Mouse (Mus musculus) kidney, adult 2 months (tissue): ENCODE measurements around the gene Rassf2. TPM values are rescaled to one million over a fixed set of nuclear protein-coding genes. Genes with fewer than 3 reads are reported as not detected.

Experiments used
- DNase-seq: peaks from one replicate; pipeline ENCODE4 v3.0.0; 2021
- H3K27ac ChIP-seq: fragments of 200-500 bp; 2 replicates; pipeline ENCODE4 v1.5.1; 2012; ENCODE audit warnings: low read depth, low read length, control low read depth, inconsistent platforms; ENCODE audit not compliant: insufficient read depth
- H3K27me3 ChIP-seq: fragments of 200-500 bp; replicated peaks from 2 replicates; pipeline ENCODE4 v1.6.1; 2012; ENCODE audit warnings: mild to moderate bottlenecking, moderate library complexity, low read length, inconsistent platforms; ENCODE audit not compliant: control insufficient read depth, insufficient read depth
- H3K36me3 ChIP-seq: fragments of 200-500 bp; 2 replicates; pipeline ENCODE4 v1.6.1; 2012; ENCODE audit warnings: mild to moderate bottlenecking, moderate library complexity, low read length, inconsistent platforms; ENCODE audit not compliant: control insufficient read depth, insufficient read depth
- H3K4me1 ChIP-seq: fragments of 200-500 bp; 2 replicates; pipeline ENCODE4 v1.6.1; 2011; ENCODE audit warnings: low read length; ENCODE audit not compliant: control insufficient read depth, insufficient read depth
- H3K4me3 ChIP-seq: fragments of 200-500 bp; 2 replicates; pipeline ENCODE4 v1.5.1; 2011; ENCODE audit warnings: mild to moderate bottlenecking, low read depth, low read length, control low read depth; ENCODE audit not compliant: insufficient read depth
- CTCF ChIP-seq: fragments of 200-500 bp; conservative IDR thresholded peaks from 2 replicates; pipeline ENCODE4 v1.5.1; 2011; ENCODE audit warnings: low read depth, mild to moderate bottlenecking, control low read depth, low read length, moderate library complexity, mixed read lengths; ENCODE audit not compliant: insufficient read depth, insufficient read length
- POLR2A ChIP-seq: fragments of 200-500 bp; IDR thresholded peaks from one replicate; pipeline ENCODE4 v1.6.1; 2011; ENCODE audit warnings: low read depth, low read length, control low read depth
- WGBS: fragments of 180-500 bp; shearing (Covaris S2); methylation state at CpG from one replicate; pipeline ENCODE4 v1.1.7; 2018; 5-methylcytosine and 5-hydroxymethylcytosine counted together
- polyA plus RNA-seq: library from polyadenylated mRNA; depleted of rRNA; stranded (reverse); fragments of >200 nt; gene quantifications from 2 replicates; pipeline ENCODE4 v1.2.3, GENCODE M21; 2012

Gene Rassf2
- polyA plus RNA-seq, 1 experiment: 9.2 TPM

GRCm38 (mm10) chr2:131987950-131988349, 42.1 kb downstream of the Rassf2 start:
- no peaks in the 10 kb centered on the region for H3K36me3 ChIP-seq
- DNase-seq: no peak
- no peak overlapping the region for H3K4me3 ChIP-seq
- TF ChIP-seq CTCF (no peak), POLR2A (no peak)
- H3K4me1 ChIP-seq: no peaks in the 10 kb centered on the region
- H3K27me3 ChIP-seq: no peaks in the 10 kb centered on the region
- no peak overlapping the region for H3K27ac ChIP-seq
- 40% methylated on average over 3 of the region's 3 CpGs for WGBS

DNA sequence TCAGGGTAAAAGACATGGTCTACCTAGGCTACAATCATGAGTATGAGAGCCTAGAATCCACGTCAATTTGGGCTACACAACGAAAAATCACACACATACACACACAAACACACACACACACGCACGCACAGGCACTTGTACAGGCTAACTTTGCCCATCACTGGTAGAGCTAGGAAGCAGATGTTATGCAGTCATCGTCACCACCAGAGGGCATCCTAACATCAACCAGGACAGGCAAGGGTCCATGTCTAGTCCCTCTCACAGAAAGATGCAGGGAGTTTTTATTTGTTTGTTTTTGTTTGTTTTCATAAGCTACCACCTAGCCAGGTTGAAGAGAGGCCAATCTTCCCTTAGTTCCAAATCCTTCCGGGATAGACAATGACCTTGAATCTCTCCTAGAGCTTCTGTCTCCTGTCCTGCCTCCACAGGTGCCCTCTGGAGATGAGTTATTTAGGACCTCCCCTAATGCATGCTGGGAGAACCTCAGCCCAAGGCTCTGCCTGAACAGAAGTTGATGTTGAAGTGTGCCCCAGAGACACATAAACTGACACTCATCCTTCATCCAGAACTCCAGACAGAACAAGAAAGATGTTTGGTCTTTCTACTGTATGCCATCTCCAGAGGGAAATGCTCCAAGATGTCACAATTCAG, 47.4 kb downstream of the Rassf2 start:
- Histone ChIP-seq H3K27ac (no peak overlapping the region), H3K4me1 (no peaks in the 10 kb centered on the region), H3K4me3 (no peak overlapping the region), H3K27me3 (no peaks in the 10 kb centered on the region), H3K36me3 (no peaks in the 10 kb centered on the region)
- DNase-seq: peak; percentile 68
- no peak for TF ChIP-seq POLR2A
- TF ChIP-seq CTCF: peak; percentile 99
- WGBS: 13% methylated on average over 6 of the region's 6 CpGs

- no peak overlapping the region for H3K27ac ChIP-seq
- 49% methylated on average over 9 of the region's 9 CpGs for WGBS
- TF ChIP-seq CTCF (no peak), POLR2A (no peak)
- no peaks in the 10 kb centered on the region for H3K27me3 ChIP-seq
- H3K4me3 ChIP-seq: no peak overlapping the region
- no peaks in the 10 kb centered on the region for H3K36me3 ChIP-seq
- peak; percentile 72 for DNase-seq
- no peaks in the 10 kb centered on the region for H3K4me1 ChIP-seq
Observed at GRCm38 (mm10) chr2:131980866-131981265, 49.2 kb downstream of the Rassf2 start.

GRCm38 (mm10) chr2:131976663-131977062, 53.4 kb downstream of the Rassf2 start:
- Histone ChIP-seq H3K36me3 (no peaks in the 10 kb centered on the region), H3K27me3 (no peaks in the 10 kb centered on the region), H3K27ac (no peak overlapping the region), H3K4me1 (no peaks in the 10 kb centered on the region), H3K4me3 (no peak overlapping the region)
- DNase-seq: no peak
- no peak for TF ChIP-seq CTCF
- TF ChIP-seq POLR2A: no peak
- WGBS: 75% methylated on average over 3 of the region's 3 CpGs

GRCm38 (mm10) chr2:131971098-131971497, 59.0 kb downstream of the Rassf2 start:
- no peak overlapping the region for H3K4me3 ChIP-seq
- TF ChIP-seq POLR2A: no peak
- TF ChIP-seq CTCF: no peak
- no peaks in the 10 kb centered on the region for H3K36me3 ChIP-seq
- no peaks in the 10 kb centered on the region for H3K27me3 ChIP-seq
- DNase-seq: no peak
- H3K4me1 ChIP-seq: no peaks in the 10 kb centered on the region
- H3K27ac ChIP-seq: no peak overlapping the region
- WGBS: 80% methylated on average over 4 of the region's 4 CpGs

GRCm38 (mm10) chr2:131970597-131970996, 59.5 kb downstream of the Rassf2 start:
- H3K27me3 ChIP-seq: no peaks in the 10 kb centered on the region
- H3K36me3 ChIP-seq: no peaks in the 10 kb centered on the region
- no peaks in the 10 kb centered on the region for H3K4me1 ChIP-seq
- no peak overlapping the region for H3K4me3 ChIP-seq
- no peak overlapping the region for H3K27ac ChIP-seq
- TF ChIP-seq POLR2A: no peak
- TF ChIP-seq CTCF: no peak
- DNase-seq: no peak
- 93% methylated on average over 2 of the region's 2 CpGs for WGBS

GRCm38 (mm10) chr2:131961671-131962070, 68.4 kb downstream of the Rassf2 start:
- TF ChIP-seq CTCF (no peak), POLR2A (no peak)
- DNase-seq: no peak
- 77% methylated on average over 2 of the region's 2 CpGs for WGBS
- H3K27ac ChIP-seq: no peak overlapping the region
- no peaks in the 10 kb centered on the region for H3K4me1 ChIP-seq
- no peak overlapping the region for H3K4me3 ChIP-seq
- no peaks in the 10 kb centered on the region for H3K27me3 ChIP-seq
- H3K36me3 ChIP-seq: no peaks in the 10 kb centered on the region
